Mouse (Mus musculus) thymus, postnatal 0 days (tissue): ENCODE measurements around the gene Hrasls5. TPM values are rescaled to one million over a fixed set of nuclear protein-coding genes. Genes with fewer than 3 reads are reported as not detected.

ENCODE experiments used
- DNase-seq: peaks from one replicate; pipeline ENCODE4 v3.0.0-alpha.2; 2015; ENCODE audit warnings: low spot score
- polyA plus RNA-seq: library from polyadenylated mRNA; unstranded; fragments of >200 nt; fragmentation: Nextera tagmentation; extraction: Ambion mirVana; gene quantifications from 2 replicates; pipeline ENCODE4 v1.2.1, GENCODE M21; 2015

Gene Hrasls5
- polyA plus RNA-seq, result 0.13 and 0.17 TPM in 2 replicates

- no peak for DNase-seq
Measured at GRCm38 (mm10) chr19:7611942-7612757, at the start of gene Hrasls5. Hrasls5 (plus strand) TSS chr19:7612541.

GRCm38 (mm10) chr19:7562601-7563129 lies 49.7 kb upstream of the Hrasls5 start:
- no peak for DNase-seq

- DNase-seq, result no peak
Measured at GRCm38 (mm10) chr19:7563676-7564075, 48.7 kb upstream of the Hrasls5 start.

GRCm38 (mm10) chr19:7564457-7564856 lies 47.9 kb upstream of the Hrasls5 start:
- DNase-seq, result no peak

- DNase-seq, result no peak
Measured at GRCm38 (mm10) chr19:7566826-7567225, 45.5 kb upstream of the Hrasls5 start.

- no peak for DNase-seq
Measured at GRCm38 (mm10) chr19:7568364-7568763, 44.0 kb upstream of the Hrasls5 start.

GRCm38 (mm10) chr19:7569650-7570049 lies 42.7 kb upstream of the Hrasls5 start:
- DNase-seq, result no peak

- no peak for DNase-seq
Measured at GRCm38 (mm10) chr19:7576180-7576579, 36.2 kb upstream of the Hrasls5 start.

GRCm38 (mm10) chr19:7577710-7578109 lies 34.6 kb upstream of the Hrasls5 start:
- DNase-seq, result no peak

GRCm38 (mm10) chr19:7581042-7581441 lies 31.3 kb upstream of the Hrasls5 start:
- DNase-seq, result no peak

GRCm38 (mm10) chr19:7583101-7583500 lies 29.2 kb upstream of the Hrasls5 start:
- no peak for DNase-seq

- DNase-seq, result no peak
Measured at GRCm38 (mm10) chr19:7583599-7583998, 28.7 kb upstream of the Hrasls5 start.

- no peak for DNase-seq
Measured at GRCm38 (mm10) chr19:7585279-7585678, 27.1 kb upstream of the Hrasls5 start.

GRCm38 (mm10) chr19:7585764-7586163 lies 26.6 kb upstream of the Hrasls5 start:
- no peak for DNase-seq

GRCm38 (mm10) chr19:7590795-7591194 lies 21.5 kb upstream of the Hrasls5 start:
- DNase-seq, result no peak

GRCm38 (mm10) chr19:7592018-7592417 lies 20.3 kb upstream of the Hrasls5 start:
- no peak for DNase-seq

GRCm38 (mm10) chr19:7595534-7595933 lies 16.8 kb upstream of the Hrasls5 start:
- DNase-seq, result peak; percentile 37

- DNase-seq, result no peak
Measured at GRCm38 (mm10) chr19:7598481-7598880, 13.9 kb upstream of the Hrasls5 start.

- DNase-seq, result no peak
Measured at GRCm38 (mm10) chr19:7601551-7601950, 10.8 kb upstream of the Hrasls5 start.

- DNase-seq, result no peak
Measured at GRCm38 (mm10) chr19:7604107-7604506, 8.2 kb upstream of the Hrasls5 start.

GRCm38 (mm10) chr19:7605013-7605412 lies 7.3 kb upstream of the Hrasls5 start:
- DNase-seq, result no peak

- DNase-seq, result no peak
Measured at GRCm38 (mm10) chr19:7605930-7606783, 6.2 kb upstream of the Hrasls5 start.
